Comparison of ENCODE assay signal across 10 mouse cellular contexts in genomic region chr6:39474424-39474823, GRCm38 (mm10). TPM values are rescaled to one million over a fixed set of nuclear protein-coding genes. Genes with fewer than 3 reads are reported as not detected.
DNase-seq lines count a peak whose midpoint lies in the region; ATAC-seq and TF ChIP-seq lines count a peak whose summit lies in the region.
"Had no signal": no experiment of that assay in that cellular context is flagged by ENCODE, and none has a peak within 500 bp of the region (broad histone marks: within the 10 kb centered on the region; RNA-seq: fewer than 3 reads in every experiment).

No protein-coding gene starts in this region.

- peak overlapping the region; percentile 21; the same call in 1 of the 2 replicates for H3K27ac ChIP-seq in forebrain, postnatal 0 days (ENCODE audit: low read depth, low read length)
- no peak overlapping the region for H3K27ac ChIP-seq in forebrain, embryonic 13.5 days
- 0 out of 2 replicates have a peak overlapping the region, but pooled peaks have one; percentile 63 for H3K27ac ChIP-seq in limb, embryonic 14.5 days (replicated peaks; ENCODE audit: low read depth, low read length)
- H3K27ac ChIP-seq: liver, embryonic 13.5 days had no signal

- peaks cover 7% of the 10 kb centered on the region for H3K36me3 ChIP-seq in forebrain, postnatal 0 days (ENCODE audit: insufficient read depth)
- peaks cover 77% of the 10 kb centered on the region for H3K36me3 ChIP-seq in forebrain, embryonic 13.5 days (ENCODE audit: poor library complexity, severe bottlenecking)
- peaks cover 53% of the 10 kb centered on the region for H3K36me3 ChIP-seq in limb, embryonic 14.5 days (ENCODE audit: control insufficient read depth, insufficient read depth, low read length)
- H3K36me3 ChIP-seq: liver, embryonic 13.5 days had no signal

- intact Hi-C loops in gastrocnemius, postnatal 14 days (cut with DNase I; ENCODE audit: low total_unique reads) = no loop called here

- no peak overlapping the region for H3K9ac ChIP-seq in forebrain, postnatal 0 days
- no peak overlapping the region for H3K9ac ChIP-seq in forebrain, embryonic 13.5 days
- H3K9ac ChIP-seq in limb, embryonic 14.5 days (ENCODE audit: low read depth, low read length, severe bottlenecking) = no peak overlapping the region
- H3K9ac ChIP-seq: liver, embryonic 13.5 days had no signal

- no peak for DNase-seq in forebrain, postnatal 0 days
- DNase-seq in ES-CJ7 (ENCODE audit: low read depth, low spot score) = peak; percentile 42
- peak; percentile 62 for DNase-seq in gastrocnemius, postnatal 14 days
- DNase-seq in limb, embryonic 14.5 days (ENCODE audit: low spot score) = peak; percentile 79
- no peak for DNase-seq in spleen, postnatal 36 days (ENCODE audit: low spot score in 2 of 2)
- DNase-seq in frontal cortex, postnatal 14 days (ENCODE audit: low spot score in 2 of 2) = no peak
- no peak for DNase-seq in testis, postnatal 14 days (ENCODE audit: low spot score)
- DNase-seq: cerebellum, adult 18-20 months; liver, embryonic 13.5 days had no signal

- no peak for TF ChIP-seq POLR2A in limb, embryonic 14.5 days (IDR thresholded peaks at IDR 0.05; ENCODE audit: borderline replicate concordance, extremely low read depth, insufficient read depth, insufficient read length)

- H3K27me3 ChIP-seq in forebrain, postnatal 0 days (ENCODE audit: insufficient read depth, low read length) = no peaks in the 10 kb centered on the region
- no peaks in the 10 kb centered on the region for H3K27me3 ChIP-seq in forebrain, embryonic 13.5 days
- H3K27me3 ChIP-seq in limb, embryonic 14.5 days (ENCODE audit: control insufficient read depth, insufficient read depth, low read length) = no peaks in the 10 kb centered on the region
- H3K27me3 ChIP-seq: liver, embryonic 13.5 days had no signal

- H3K9me3 ChIP-seq in forebrain, postnatal 0 days (ENCODE audit: low read length) = no peaks in the 10 kb centered on the region
- H3K9me3 ChIP-seq in forebrain, embryonic 13.5 days (replicated peaks) = no peaks in the 10 kb centered on the region
- no peaks in the 10 kb centered on the region for H3K9me3 ChIP-seq in limb, embryonic 14.5 days (ENCODE audit: control insufficient read depth, low read length)
- H3K9me3 ChIP-seq: liver, embryonic 13.5 days had no signal

- no peak overlapping the region for H3K4me2 ChIP-seq in forebrain, postnatal 0 days (ENCODE audit: low read depth)
- H3K4me2 ChIP-seq in forebrain, embryonic 13.5 days = no peak overlapping the region
- H3K4me2 ChIP-seq in limb, embryonic 14.5 days (replicated peaks; ENCODE audit: low read depth, low read length, severe bottlenecking) = 0 out of 2 replicates have a peak overlapping the region, but pooled peaks have one; percentile 10
- H3K4me2 ChIP-seq: liver, embryonic 13.5 days had no signal

- no peak overlapping the region for H3K4me3 ChIP-seq in forebrain, postnatal 0 days (ENCODE audit: low read depth, low read length)
- no peak overlapping the region for H3K4me3 ChIP-seq in forebrain, embryonic 13.5 days
- no peak overlapping the region for H3K4me3 ChIP-seq in limb, embryonic 14.5 days (replicated peaks; ENCODE audit: low read length)
- H3K4me3 ChIP-seq: liver, embryonic 13.5 days had no signal

- peak; percentile 24; the same call in 1 of the 2 replicates for ATAC-seq in forebrain, postnatal 0 days
- ATAC-seq in forebrain, embryonic 13.5 days = no peak
- ATAC-seq in limb, embryonic 14.5 days (ENCODE audit: low FRiP score, low read depth) = peak; percentile 73

- H3K4me1 ChIP-seq in forebrain, postnatal 0 days (ENCODE audit: insufficient read depth) = no peaks in the 10 kb centered on the region; the same call in 1 of the 2 replicates
- peaks cover 8% of the 10 kb centered on the region; the same call in 1 of the 2 replicates for H3K4me1 ChIP-seq in forebrain, embryonic 13.5 days
- H3K4me1 ChIP-seq in limb, embryonic 14.5 days (ENCODE audit: control insufficient read depth, insufficient read depth, low read length) = peaks cover 18% of the 10 kb centered on the region
- H3K4me1 ChIP-seq: liver, embryonic 13.5 days had no signal

- no peak for TF ChIP-seq CTCF in forebrain, postnatal 0 days (IDR thresholded peaks at IDR 0.05; ENCODE audit: low read depth)

- WGBS in forebrain, postnatal 0 days = 84% methylated on average over 6 of the region's 6 CpGs
- 86% methylated on average over 6 of the region's 6 CpGs for WGBS in forebrain, embryonic 13.5 days
- WGBS in limb, embryonic 14.5 days = 20% methylated on average over 6 of the region's 6 CpGs

RNA-seq across cellular contexts. Expression of gene Mkrn1, which starts 54.2 kb away (rescaled TPM):
- 222 and 264 TPM in 2 replicates for total RNA-seq in forebrain, postnatal 0 days (2014; rRNA removed)
- polyA plus RNA-seq in forebrain, postnatal 0 days (2015; fragmentation: Nextera tagmentation; extraction: Ambion mirVana) = 199 and 217 TPM in 2 replicates
- polyA plus RNA-seq in forebrain, embryonic 13.5 days (2015; fragmentation: Nextera tagmentation; extraction: Ambion mirVana) = 171 and 175 TPM in 2 replicates
- total RNA-seq in gastrocnemius, postnatal 14 days (2021) = 10 to 100 TPM; 25.0 to 26.7 TPM
- polyA plus RNA-seq in limb, embryonic 14.5 days (2012; rRNA removed) = 30.9 and 31.2 TPM in 2 replicates
- polyA plus RNA-seq in limb, embryonic 14.5 days (2014; fragmentation: Nextera tagmentation; extraction: Ambion mirVana) = 61.8 and 66.6 TPM in 2 replicates

Comparison
In these comparisons a context has a peak if more than half of its experiments do, and no peak if none do; other contexts are left out.
1. DNase-seq: peak in ES-CJ7 (single experiment), gastrocnemius, postnatal 14 days (single experiment) and limb, embryonic 14.5 days (single experiment); none in forebrain, postnatal 0 days (single experiment), spleen, postnatal 36 days (0 of 2), frontal cortex, postnatal 14 days (0 of 2) and testis, postnatal 14 days (single experiment).